Mouse (Mus musculus): Measurements from ENCODE around the gene Camk1.

DNA sequence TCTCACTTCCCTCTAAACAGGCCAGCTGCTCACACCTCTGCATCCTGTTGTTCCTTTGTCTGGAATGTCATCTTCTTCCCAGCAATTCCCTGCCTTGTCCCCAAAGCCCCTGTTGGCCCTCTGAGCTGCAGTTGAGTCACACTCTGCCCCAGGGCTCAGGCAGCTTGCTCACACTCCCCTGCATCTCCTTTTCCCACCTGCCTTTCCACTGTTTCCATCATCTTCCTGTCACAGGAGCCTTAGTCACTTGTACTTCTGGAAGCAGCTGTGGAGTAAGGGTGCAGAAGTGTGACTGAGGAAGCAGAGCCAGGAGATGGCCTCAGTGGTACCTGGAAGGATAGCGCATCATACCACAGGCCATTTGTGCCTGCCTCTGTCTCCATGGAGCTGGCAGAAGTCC lies 18.5 kb upstream of the Camk1 start:
- TF ChIP-seq GATA1 (IDR thresholded peaks at IDR 0.05; ENCODE audit: low read depth, low read length) (no peak), CTCF (IDR thresholded peaks at IDR 0.05 in 2 of 3, conservative IDR thresholded peaks at IDR 0.05 in 1 of 3; ENCODE audit: control insufficient read depth in 1 of 3, insufficient read depth in 1 of 3, low read depth in 2 of 3, low read length in 3 of 3, poor library complexity in 1 of 3, severe bottlenecking in 1 of 3) (no peak), POLR2A (IDR thresholded peaks at IDR 0.05; ENCODE audit: control insufficient read depth in 1 of 2, insufficient read depth in 1 of 2, low read depth in 1 of 2, low read length in 2 of 2, poor library complexity in 1 of 2) (no peak), EP300 (IDR thresholded peaks at IDR 0.05; ENCODE audit: low read depth in 1 of 2, low read length in 2 of 2) (no peak), GABPA (IDR thresholded peaks at IDR 0.05; ENCODE audit: low read depth, low read length) (no peak), TAL1 (IDR thresholded peaks at IDR 0.05; ENCODE audit: low read length) (no peak), BHLHE40 (IDR thresholded peaks at IDR 0.05; ENCODE audit: borderline replicate concordance, low read depth, low read length) (no peak), TBP (IDR thresholded peaks at IDR 0.05; ENCODE audit: low read depth, low read length) (no peak), POLR2AphosphoS2 (IDR thresholded peaks at IDR 0.05; ENCODE audit: low read length) (no peak), HCFC1 (IDR thresholded peaks at IDR 0.05; ENCODE audit: low read depth, low read length) (no peak), ZC3H11A (IDR thresholded peaks at IDR 0.05; ENCODE audit: low read depth, low read length) (no peak), POLR2AphosphoS5 (IDR thresholded peaks at IDR 0.05; ENCODE audit: borderline replicate concordance, low read depth, low read length) (no peak), USF2 (IDR thresholded peaks at IDR 0.05; ENCODE audit: borderline replicate concordance in 1 of 2, insufficient read depth in 1 of 2, low read depth in 1 of 2, low read length in 2 of 2) (no peak)
